Mouse (Mus musculus) myocyte (in vitro differentiated cells): ENCODE data around the gene Ebna1bp2. TPM values are rescaled to one million over a fixed set of nuclear protein-coding genes. Genes with fewer than 3 reads are reported as not detected.

ENCODE experiments used
- H3K27me3 ChIP-seq: one replicate; pipeline ENCODE4 v1.6.1; 2011; ENCODE audit not compliant: control insufficient read depth, insufficient read depth, insufficient read length
- H3K36me3 ChIP-seq: one replicate; pipeline ENCODE4 v1.6.1; 2011; ENCODE audit not compliant: control insufficient read depth, insufficient read depth
- H3K4me2 ChIP-seq: one replicate; pipeline ENCODE4 v1.6.1; 2011; ENCODE audit warnings: low read depth, control low read depth
- H3K4me3 ChIP-seq: one replicate; pipeline ENCODE4 v1.5.1; 2011; ENCODE audit warnings: mild to moderate bottlenecking, control low read depth, moderate library complexity
- H3K79me2 ChIP-seq: one replicate; pipeline ENCODE4 v1.6.1; 2011; ENCODE audit not compliant: control insufficient read depth, insufficient read depth
- H3ac ChIP-seq: one replicate; pipeline ENCODE4 v1.6.1; 2011; ENCODE audit not compliant: control insufficient read depth, insufficient read length
- CEBPB ChIP-seq: IDR thresholded peaks from 2 replicates; pipeline ENCODE4 v1.6.1; 2011; ENCODE audit warnings: mild to moderate bottlenecking, moderate library complexity; ENCODE audit not compliant: poor library complexity, insufficient read depth, severe bottlenecking
- E2F4 ChIP-seq: IDR thresholded peaks from one replicate; pipeline ENCODE4 v1.6.1; 2011; ENCODE audit warnings: mild to moderate bottlenecking, control low read depth, moderate library complexity; ENCODE audit not compliant: insufficient read depth
- MAX ChIP-seq: IDR thresholded peaks from one replicate; pipeline ENCODE4 v1.6.1; 2011; ENCODE audit warnings: low read depth, mild to moderate bottlenecking, control low read depth
- MYOD1 ChIP-seq, 3 experiments: IDR thresholded peaks; one replicate each; pipeline ENCODE4 v1.6.1; 2011; ENCODE audit warnings: control low read depth in 2 of 3, low read depth in 2 of 3, mild to moderate bottlenecking in 2 of 3, moderate library complexity in 1 of 3; ENCODE audit not compliant: insufficient read length in 2 of 3, control insufficient read depth in 1 of 3
- MYOG ChIP-seq, 3 experiments: IDR thresholded peaks; one replicate each; pipeline ENCODE4 v1.6.1; 2011; ENCODE audit warnings: control low read depth in 2 of 3, low read depth in 2 of 3, mild to moderate bottlenecking in 2 of 3; ENCODE audit not compliant: insufficient read length in 2 of 3, control insufficient read depth in 1 of 3, insufficient read depth in 1 of 3
- POLR2A ChIP-seq: IDR thresholded peaks from one replicate; pipeline ENCODE4 v1.6.1; 2011; ENCODE audit warnings: low read depth, mild to moderate bottlenecking, control low read depth, moderate library complexity; ENCODE audit not compliant: insufficient read length
- POLR2AphosphoS2 ChIP-seq: IDR thresholded peaks from one replicate; pipeline ENCODE4 v1.6.1; 2011; ENCODE audit warnings: low read depth, control low read depth; ENCODE audit not compliant: insufficient read length
- REST ChIP-seq: IDR thresholded peaks from one replicate; pipeline ENCODE4 v1.6.1; 2011; ENCODE audit warnings: mild to moderate bottlenecking, control low read depth, moderate library complexity; ENCODE audit not compliant: insufficient read depth, insufficient read length
- SRF ChIP-seq: IDR thresholded peaks from one replicate; pipeline ENCODE4 v1.6.1; 2011; ENCODE audit warnings: low read depth; ENCODE audit not compliant: control insufficient read depth, insufficient read length
- TCF12 ChIP-seq: IDR thresholded peaks from one replicate; pipeline ENCODE4 v1.6.1; 2011; ENCODE audit warnings: mild to moderate bottlenecking, control low read depth; ENCODE audit not compliant: poor library complexity, insufficient read depth, severe bottlenecking
- TCF3 ChIP-seq: IDR thresholded peaks from one replicate; pipeline ENCODE4 v1.6.1; 2011; ENCODE audit warnings: low read depth, control low read depth; ENCODE audit not compliant: insufficient read length
- USF1 ChIP-seq: IDR thresholded peaks from one replicate; pipeline ENCODE4 v1.6.1; 2011; ENCODE audit warnings: low read depth, mild to moderate bottlenecking, control low read depth, moderate library complexity
- polyA plus RNA-seq: library from polyadenylated mRNA; unstranded; fragments of >200 nt; fragmentation: generic; extraction: Trizol; gene quantifications from one replicate; pipeline ENCODE4 v1.2.1, GENCODE M21; 2012; ENCODE audit warnings: missing spikeins

The Ebna1bp2 gene
- polyA plus RNA-seq, 1 experiment: 71.7 TPM

GRCm38 (mm10) chr4:118645234-118645633 lies 24.6 kb downstream of the Ebna1bp2 start:
- H3K36me3 ChIP-seq: no peaks in the 10 kb centered on the region
- TF ChIP-seq TCF3: no peak
- no peak for TF ChIP-seq MAX
- no peak for TF ChIP-seq MYOG (IDR thresholded peaks at IDR 0.05; ENCODE audit: control insufficient read depth in 1 of 3, insufficient read depth in 1 of 3, insufficient read length in 2 of 3, low read depth in 2 of 3)
- TF ChIP-seq MYOD1 (IDR thresholded peaks at IDR 0.05; ENCODE audit: control insufficient read depth in 1 of 3, insufficient read length in 2 of 3, low read depth in 2 of 3): no peak
- no peak for TF ChIP-seq REST
- no peak for TF ChIP-seq CEBPB
- no peak for TF ChIP-seq TCF12
- TF ChIP-seq POLR2A: no peak
- TF ChIP-seq USF1: no peak
- no peak for TF ChIP-seq POLR2AphosphoS2
- TF ChIP-seq SRF: no peak
- no peak for TF ChIP-seq E2F4
- H3K79me2 ChIP-seq: no peaks in the 10 kb centered on the region
- peaks cover 12% of the 10 kb centered on the region for H3K27me3 ChIP-seq
- H3K4me2 ChIP-seq: no peak overlapping the region
- H3K4me3 ChIP-seq: no peak overlapping the region
- H3ac ChIP-seq: no peak overlapping the region

- Histone ChIP-seq H3K36me3 (no peaks in the 10 kb centered on the region), H3K27me3 (no peaks in the 10 kb centered on the region), H3K4me3 (no peak within 1 kb of the TSS), H3K79me2 (no peaks in the 10 kb centered on the region), H3ac (no peak within 1 kb of the TSS), H3K4me2 (no peak within 1 kb of the TSS)
- TF ChIP-seq SRF (no peak), E2F4 (no peak), REST (no peak), MYOG (IDR thresholded peaks at IDR 0.05; ENCODE audit: control insufficient read depth in 1 of 3, insufficient read depth in 1 of 3, insufficient read length in 2 of 3, low read depth in 2 of 3) (no peak), TCF12 (no peak), POLR2AphosphoS2 (no peak), MAX (no peak), POLR2A (no peak), MYOD1 (IDR thresholded peaks at IDR 0.05; ENCODE audit: control insufficient read depth in 1 of 3, insufficient read length in 2 of 3, low read depth in 2 of 3) (no peak), TCF3 (no peak), USF1 (no peak), CEBPB (no peak)
Observed at GRCm38 (mm10) chr4:118658652-118659051, 38.1 kb downstream of the Ebna1bp2 start, which contains the start of gene Olfr62. Olfr62 (plus strand) TSS chr4:118658952.

Other genes with a start within 250 kb of the Ebna1bp2 start
- gene Szt2, start 211.5 kb upstream of the Ebna1bp2 start, polyA plus RNA-seq: 8.1 TPM
- gene Med8, start 211.5 kb upstream of the Ebna1bp2 start, polyA plus RNA-seq: 78.6 TPM
- gene Elovl1, start 192.7 kb upstream of the Ebna1bp2 start, polyA plus RNA-seq: 136 TPM
- gene Cdc20, start 183.4 kb upstream of the Ebna1bp2 start, polyA plus RNA-seq: 79.8 TPM
- gene Mpl, start 163.3 kb upstream of the Ebna1bp2 start, polyA plus RNA-seq: not detected
- gene Tie1, start 130.7 kb upstream of the Ebna1bp2 start, polyA plus RNA-seq: not detected
- gene 2610528J11Rik, start 93.8 kb upstream of the Ebna1bp2 start, polyA plus RNA-seq: not detected
- not detected for gene Tmem125, start 76.8 kb upstream of the Ebna1bp2 start, polyA plus RNA-seq
- not detected for gene Cfap57, start within 50 bp of the Ebna1bp2 start, polyA plus RNA-seq
- not detected for gene Olfr62, start 38.2 kb downstream of the Ebna1bp2 start, polyA plus RNA-seq
- gene Olfr1342, start 72.0 kb downstream of the Ebna1bp2 start, polyA plus RNA-seq: not detected
- not detected for gene Olfr1341, start 82.7 kb downstream of the Ebna1bp2 start, polyA plus RNA-seq
- not detected for gene Olfr1340, start 99.3 kb downstream of the Ebna1bp2 start, polyA plus RNA-seq
- not detected for gene Olfr1339, start 111.4 kb downstream of the Ebna1bp2 start, polyA plus RNA-seq
- gene Olfr1338, start 137.9 kb downstream of the Ebna1bp2 start, polyA plus RNA-seq: not detected
- not detected for gene Olfr1337, start 161.8 kb downstream of the Ebna1bp2 start, polyA plus RNA-seq
- not detected for gene Olfr1335, start 189.1 kb downstream of the Ebna1bp2 start, polyA plus RNA-seq
- not detected for gene Olfr1333, start 215.5 kb downstream of the Ebna1bp2 start, polyA plus RNA-seq
- not detected for gene Olfr1331, start 243.8 kb downstream of the Ebna1bp2 start, polyA plus RNA-seq